Mouse (Mus musculus) cortical plate, adult 2 months (tissue): ENCODE measurements around the gene U2af1.

Source experiments
- CTCF ChIP-seq: fragments of 200-500 bp; IDR thresholded peaks from 2 replicates; pipeline ENCODE4 v1.5.1; 2011; ENCODE audit warnings: mild to moderate bottlenecking, control low read depth, low read length; ENCODE audit not compliant: insufficient read depth; ENCODE audit errors: extremely low read depth
- POLR2A ChIP-seq: fragments of 200-500 bp; IDR thresholded peaks from 2 replicates; pipeline ENCODE4 v1.6.1; 2011; ENCODE audit warnings: mild to moderate bottlenecking, low read length, control low read depth; ENCODE audit not compliant: insufficient read depth; ENCODE audit errors: extremely low read depth

DNA sequence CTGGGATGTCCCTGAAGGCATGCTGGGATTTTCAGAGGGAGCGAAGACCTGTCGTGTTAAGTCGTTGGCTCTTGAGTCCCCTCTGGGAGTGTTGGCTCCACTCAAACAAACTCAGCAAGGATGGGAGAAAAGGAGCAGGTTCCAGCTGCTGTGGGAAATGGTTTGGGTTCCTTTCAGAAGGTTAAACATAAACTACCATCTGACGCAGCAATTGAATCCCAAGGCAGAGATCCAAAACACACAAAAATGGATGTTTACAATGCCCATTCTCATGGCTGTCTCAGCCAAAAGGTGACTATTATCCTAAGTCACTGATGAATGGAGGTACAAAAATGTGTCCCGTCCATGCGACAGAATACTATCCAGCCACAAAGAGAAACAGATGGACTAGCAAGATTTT lies 25.7 kb downstream of the U2af1 start:
- TF ChIP-seq POLR2A (no peak), CTCF (no peak)
